Mouse (Mus musculus) ES-Bruce4 (cell line): ENCODE data around the gene Ntm.

Experiments used
- CTCF ChIP-seq: IDR thresholded peaks from one replicate; pipeline ENCODE4 v1.8.1; 2011; ENCODE audit warnings: low read depth, low read length
- EP300 ChIP-seq: IDR thresholded peaks from 2 replicates; pipeline ENCODE4 v1.6.1; 2011; ENCODE audit warnings: low read depth, low read length; ENCODE audit not compliant: insufficient read depth
- POLR2A ChIP-seq: IDR thresholded peaks from one replicate; pipeline ENCODE4 v1.8.1; 2011; ENCODE audit warnings: low read length; ENCODE audit not compliant: insufficient read depth

GRCm38 (mm10) chr9:29285144-29285543 lies 677.8 kb downstream of the Ntm start:
- TF ChIP-seq CTCF: no peak
- TF ChIP-seq EP300: no peak
- no peak for TF ChIP-seq POLR2A
